Mouse (Mus musculus): ENCODE measurements at regions not wholly inside any gene's neighbourhood (a gene's known extent, or its start where the extent isn't known, plus 50 kb on each side); places are given as distances from the start of the nearest gene placed in this dataset.

GRCm38 (mm10) chr2:169133855-169134254 is 178.5 kb upstream of the Zfp64 start:
- no peak for DNase-seq (ENCODE audit: low spot score)

- no peak for DNase-seq (ENCODE audit: low spot score)
Measured at GRCm38 (mm10) chr2:169125476-169125875, 170.1 kb upstream of the Zfp64 start.

- DNase-seq (ENCODE audit: low spot score), result no peak
Measured at GRCm38 (mm10) chr2:169122887-169123286, 167.5 kb upstream of the Zfp64 start.

GRCm38 (mm10) chr2:169116841-169117240 is 161.5 kb upstream of the Zfp64 start:
- no peak for DNase-seq (ENCODE audit: low spot score)

- peak; percentile 33 for DNase-seq (ENCODE audit: low spot score)
Measured at GRCm38 (mm10) chr2:169109044-169109443, 153.7 kb upstream of the Zfp64 start.

- DNase-seq (ENCODE audit: low spot score), result peak; percentile 35
Measured at GRCm38 (mm10) chr2:169108037-169108436, 152.7 kb upstream of the Zfp64 start.

- DNase-seq (ENCODE audit: low spot score), result no peak
Measured at GRCm38 (mm10) chr2:169101506-169102261, 146.3 kb upstream of the Zfp64 start.

- no peak for DNase-seq (ENCODE audit: low spot score)
Measured at GRCm38 (mm10) chr2:169100516-169100915, 145.1 kb upstream of the Zfp64 start.

GRCm38 (mm10) chr2:169099678-169100077 is 144.3 kb upstream of the Zfp64 start:
- DNase-seq (ENCODE audit: low spot score), result no peak

GRCm38 (mm10) chr2:169098591-169098990 is 143.2 kb upstream of the Zfp64 start:
- DNase-seq (ENCODE audit: low spot score), result no peak

GRCm38 (mm10) chr2:169094011-169094754 is 138.8 kb upstream of the Zfp64 start:
- DNase-seq (ENCODE audit: low spot score), result no peak

- DNase-seq (ENCODE audit: low spot score), result peak; percentile 64
Measured at GRCm38 (mm10) chr2:169090256-169090655, 134.9 kb upstream of the Zfp64 start.

GRCm38 (mm10) chr2:169088870-169089484 is 133.6 kb upstream of the Zfp64 start:
- DNase-seq (ENCODE audit: low spot score), result no peak

- DNase-seq (ENCODE audit: low spot score), result peak; percentile 20
Measured at GRCm38 (mm10) chr2:169088301-169088700, 132.9 kb upstream of the Zfp64 start.

- DNase-seq (ENCODE audit: low spot score), result no peak
Measured at GRCm38 (mm10) chr2:169071267-169071666, 115.9 kb upstream of the Zfp64 start.

GRCm38 (mm10) chr2:169065166-169065698 is 109.8 kb upstream of the Zfp64 start:
- DNase-seq (ENCODE audit: low spot score), result no peak

- peak; percentile 68 for DNase-seq (ENCODE audit: low spot score)
Measured at GRCm38 (mm10) chr2:169061520-169061919, 106.1 kb upstream of the Zfp64 start.

GRCm38 (mm10) chr2:169060495-169060894 is 105.1 kb upstream of the Zfp64 start:
- no peak for DNase-seq (ENCODE audit: low spot score)

- no peak for DNase-seq (ENCODE audit: low spot score)
Measured at GRCm38 (mm10) chr2:169057831-169058230, 102.4 kb upstream of the Zfp64 start.

- no peak for DNase-seq (ENCODE audit: low spot score)
Measured at GRCm38 (mm10) chr2:169049947-169050346, 94.6 kb upstream of the Zfp64 start.

GRCm38 (mm10) chr2:169041748-169042147 is 86.4 kb upstream of the Zfp64 start:
- DNase-seq (ENCODE audit: low spot score), result no peak

GRCm38 (mm10) chr2:169037975-169038374 is 82.6 kb upstream of the Zfp64 start:
- no peak for DNase-seq (ENCODE audit: low spot score)

- no peak for DNase-seq (ENCODE audit: low spot score)
Measured at GRCm38 (mm10) chr2:169037519-169037918, 82.1 kb upstream of the Zfp64 start.

Measured in testis, postnatal 14 days (tissue).